Mouse (Mus musculus): ENCODE data around the gene Sap30l. TPM values are rescaled to one million over a fixed set of nuclear protein-coding genes. Genes with fewer than 3 reads are reported as not detected.
"Not testable (repeated sequence)": the region's sequence is repeated elsewhere in the genome, so short reads cannot be mapped to it uniquely, and the experiment has no call there.

The Sap30l gene
- polyA plus RNA-seq, 1 experiment from 2014 or later = 9.6 TPM

- 9% methylated on average over 2 of the region's 2 CpGs for WGBS
- no peaks in the 10 kb centered on the region for H3K36me3 ChIP-seq
- H3K4me2 ChIP-seq = no peak overlapping the region
- no peak for ATAC-seq (ENCODE audit: low FRiP score, low read depth)
- H3K4me3 ChIP-seq = no peak overlapping the region
- no peak overlapping the region for H3K27ac ChIP-seq (replicated peaks)
- H3K27me3 ChIP-seq = peaks cover 85% of the 10 kb centered on the region
- peaks cover 11% of the 10 kb centered on the region; the same call in 1 of the 2 replicates for H3K4me1 ChIP-seq (replicated peaks)
- H3K9ac ChIP-seq = no peak overlapping the region
- no peaks in the 10 kb centered on the region for H3K9me3 ChIP-seq
Observed at GRCm38 (mm10) chr11:57835331-57835730, 33.9 kb downstream of the Sap30l start.

DNA sequence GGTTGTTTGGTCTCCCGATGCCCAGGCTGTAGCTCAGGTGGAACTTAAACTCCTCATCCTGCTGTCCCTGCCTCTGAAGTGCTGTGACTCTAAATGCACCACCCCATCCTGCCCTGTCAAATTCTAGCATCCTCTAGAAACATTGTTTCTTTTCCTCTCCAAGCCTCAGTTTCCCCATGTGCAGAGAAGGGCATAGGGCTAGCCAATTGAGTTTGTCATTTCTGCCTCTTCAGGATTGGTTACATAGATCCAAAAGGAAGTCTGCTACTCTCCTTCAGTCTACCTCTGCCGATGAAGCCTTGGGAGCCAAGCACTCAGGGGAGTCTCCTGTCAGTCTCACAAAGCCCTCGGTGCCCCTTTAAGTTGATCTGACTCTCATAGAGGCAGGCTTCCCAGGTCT lies 34.5 kb downstream of the Sap30l start:
- Histone ChIP-seq H3K4me3 (no peak overlapping the region), H3K4me1 (replicated peaks) (peaks cover 13% of the 10 kb centered on the region; the same call in 1 of the 2 replicates), H3K4me2 (no peak overlapping the region), H3K9ac (no peak overlapping the region), H3K27ac (replicated peaks) (no peak overlapping the region), H3K27me3 (peaks cover 85% of the 10 kb centered on the region), H3K36me3 (no peaks in the 10 kb centered on the region), H3K9me3 (no peaks in the 10 kb centered on the region)
- 9% methylated on average over 3 of the region's 3 CpGs for WGBS
- no peak for ATAC-seq (ENCODE audit: low FRiP score, low read depth)

DNA sequence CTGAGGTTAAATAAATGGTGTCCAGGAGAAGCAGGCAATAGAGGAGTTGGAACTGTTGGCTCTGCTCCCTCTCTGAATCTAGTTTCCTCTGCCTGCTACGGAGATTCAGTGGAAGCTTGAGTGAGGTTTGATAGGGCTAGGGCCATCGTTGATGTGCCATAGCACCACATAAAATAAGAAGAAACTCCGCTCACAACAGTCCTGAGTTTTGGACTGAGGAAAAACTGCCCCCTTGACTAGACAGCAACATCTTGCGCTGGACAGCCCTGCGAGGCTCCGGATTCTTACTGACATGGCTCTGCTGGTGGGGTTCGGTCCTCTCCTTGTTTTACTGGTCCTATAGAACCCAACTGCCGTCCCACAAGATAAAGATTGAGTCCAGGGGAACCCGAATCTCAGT lies 35.0 kb downstream of the Sap30l start:
- no peak overlapping the region for H3K4me3 ChIP-seq
- no peak overlapping the region for H3K27ac ChIP-seq (replicated peaks)
- H3K4me1 ChIP-seq (replicated peaks) = peaks cover 13% of the 10 kb centered on the region; the same call in 1 of the 2 replicates
- H3K36me3 ChIP-seq = no peaks in the 10 kb centered on the region
- peaks cover 86% of the 10 kb centered on the region for H3K27me3 ChIP-seq
- H3K9me3 ChIP-seq = no peaks in the 10 kb centered on the region
- no peak for ATAC-seq (ENCODE audit: low FRiP score, low read depth)
- no peak overlapping the region for H3K4me2 ChIP-seq
- no peak overlapping the region for H3K9ac ChIP-seq
- 4% methylated on average over 9 of the region's 9 CpGs for WGBS

DNA sequence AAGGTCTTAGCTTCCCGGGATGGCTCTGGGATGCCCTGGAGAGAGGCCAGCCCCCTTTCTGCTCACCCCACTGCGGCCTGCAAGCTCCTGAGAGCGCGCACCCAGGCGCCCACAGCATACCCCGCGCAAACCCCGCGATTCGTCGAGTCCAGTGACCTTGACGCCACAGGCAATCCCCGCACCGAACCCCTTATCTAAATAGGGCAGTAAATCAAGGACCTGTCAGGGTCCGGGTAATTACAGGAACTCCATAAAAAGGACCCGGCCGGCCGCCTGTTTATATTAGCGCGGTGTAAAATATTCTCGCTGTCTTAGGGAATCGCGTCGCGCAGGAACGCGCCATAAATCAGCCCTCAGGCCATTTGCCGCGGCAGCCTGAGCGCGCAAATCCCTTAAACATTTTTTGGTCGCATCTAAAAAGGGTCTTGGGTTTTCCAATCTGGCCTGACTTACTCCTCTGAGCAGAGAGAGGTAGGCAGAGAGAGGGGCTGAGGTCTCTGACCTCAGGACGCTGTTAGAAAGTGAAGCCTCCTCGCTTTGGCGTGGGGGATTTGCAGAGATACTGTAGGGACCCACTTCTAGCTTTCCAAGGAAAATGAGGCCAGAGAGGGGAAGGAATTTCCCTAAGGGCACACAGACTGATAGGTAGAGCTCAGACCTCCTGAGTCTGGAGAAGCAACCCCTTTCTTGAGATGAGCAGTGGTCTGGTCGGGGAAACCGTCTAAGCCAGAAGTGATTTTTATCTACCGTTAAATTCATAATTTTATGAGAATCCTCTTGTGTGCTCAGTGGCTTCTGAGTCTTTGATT lies 35.6 kb downstream of the Sap30l start:
- Histone ChIP-seq H3K9ac (no peak overlapping the region), H3K27me3 (peaks cover 88% of the 10 kb centered on the region), H3K4me2 (peak overlapping the region; percentile 10; the same call in 1 of the 2 replicates), H3K9me3 (no peaks in the 10 kb centered on the region), H3K27ac (replicated peaks) (no peak overlapping the region), H3K4me3 (peak overlapping the region; percentile 6; the same call in 1 of the 2 replicates), H3K36me3 (no peaks in the 10 kb centered on the region), H3K4me1 (replicated peaks) (peaks cover 11% of the 10 kb centered on the region; the same call in 1 of the 2 replicates)
- WGBS = under 1% methylated on average over 38 of the region's 38 CpGs
- ATAC-seq (ENCODE audit: low FRiP score, low read depth) = no peak

GRCm38 (mm10) chr11:57837861-57838680 lies 36.6 kb downstream of the Sap30l start:
- ATAC-seq (ENCODE audit: low FRiP score, low read depth) = no peak
- no peak overlapping the region for H3K27ac ChIP-seq (replicated peaks)
- 6% methylated on average over 22 of the region's 22 CpGs for WGBS
- no peak overlapping the region for H3K4me2 ChIP-seq
- H3K27me3 ChIP-seq = peaks cover 89% of the 10 kb centered on the region
- no peaks in the 10 kb centered on the region for H3K9me3 ChIP-seq
- H3K36me3 ChIP-seq = no peaks in the 10 kb centered on the region
- H3K4me1 ChIP-seq (replicated peaks) = peaks cover 11% of the 10 kb centered on the region; the same call in 1 of the 2 replicates
- no peak overlapping the region for H3K9ac ChIP-seq
- H3K4me3 ChIP-seq = no peak overlapping the region

- Histone ChIP-seq H3K4me1 (replicated peaks) (peaks cover 11% of the 10 kb centered on the region; the same call in 1 of the 2 replicates), H3K27me3 (peaks cover 65% of the 10 kb centered on the region), H3K27ac (replicated peaks) (no peak overlapping the region), H3K36me3 (no peaks in the 10 kb centered on the region), H3K9ac (no peak overlapping the region), H3K4me3 (no peak overlapping the region), H3K9me3 (no peaks in the 10 kb centered on the region), H3K4me2 (peak overlapping the region; percentile 17; the same call in 1 of the 2 replicates)
- ATAC-seq (ENCODE audit: low FRiP score, low read depth) = no peak
- WGBS = 19% methylated on average over 10 of the region's 10 CpGs
Observed at GRCm38 (mm10) chr11:57840986-57841385, 39.5 kb downstream of the Sap30l start.

- ATAC-seq (ENCODE audit: low FRiP score, low read depth) = no peak
- H3K27ac ChIP-seq (replicated peaks) = no peak overlapping the region
- H3K4me1 ChIP-seq (replicated peaks) = peaks cover 11% of the 10 kb centered on the region; the same call in 1 of the 2 replicates
- H3K4me2 ChIP-seq = peak overlapping the region; percentile 17; the same call in 1 of the 2 replicates
- H3K9ac ChIP-seq = no peak overlapping the region
- peaks cover 61% of the 10 kb centered on the region for H3K27me3 ChIP-seq
- H3K36me3 ChIP-seq = no peaks in the 10 kb centered on the region
- no peaks in the 10 kb centered on the region for H3K9me3 ChIP-seq
- H3K4me3 ChIP-seq = no peak overlapping the region
- 25% methylated on average over 7 of the region's 7 CpGs for WGBS
Observed at GRCm38 (mm10) chr11:57841391-57841790, 40.0 kb downstream of the Sap30l start.

GRCm38 (mm10) chr11:57846421-57847363 lies 45.3 kb downstream of the Sap30l start:
- not testable (repeated sequence) for H3K27ac ChIP-seq (replicated peaks); ATAC-seq (ENCODE audit: low FRiP score, low read depth); H3K9ac ChIP-seq; H3K4me2 ChIP-seq; H3K9me3 ChIP-seq; H3K4me3 ChIP-seq; H3K4me1 ChIP-seq (replicated peaks); H3K36me3 ChIP-seq
- 86% methylated on average over 8 of the region's 9 CpGs for WGBS
- H3K27me3 ChIP-seq = peaks cover 25% of the 10 kb centered on the region

DNA sequence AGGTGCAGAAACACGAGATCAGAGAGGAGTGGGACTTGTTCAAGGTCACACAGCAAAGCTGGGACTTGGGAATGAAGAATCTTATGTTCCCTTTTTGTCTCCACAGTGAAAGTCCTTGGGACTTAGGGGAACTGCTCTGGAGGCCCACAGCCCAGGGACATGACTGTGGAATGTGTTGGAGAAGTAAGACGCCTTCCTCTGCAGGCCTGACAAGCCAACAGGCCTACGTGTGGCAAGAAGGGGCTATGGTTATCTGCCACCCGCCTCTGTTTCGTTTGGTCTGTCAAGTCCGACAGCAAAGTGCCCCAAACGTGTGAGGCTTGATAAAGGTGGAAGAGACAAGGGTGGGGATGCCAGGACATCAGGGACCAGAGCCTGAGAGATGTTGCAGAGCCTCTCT lies 46.0 kb downstream of the Sap30l start:
- ATAC-seq (ENCODE audit: low FRiP score, low read depth) = no peak
- WGBS = 72% methylated on average over 7 of the region's 7 CpGs

GRCm38 (mm10) chr11:57850298-57850697 lies 48.9 kb downstream of the Sap30l start:
- no peak for ATAC-seq (ENCODE audit: low FRiP score, low read depth)
- WGBS = 64% methylated on average over 7 of the region's 7 CpGs
- no peaks in the 10 kb centered on the region for H3K36me3 ChIP-seq

More for the DNA sequence above, 46.0 kb downstream of the Sap30l start:
- Histone ChIP-seq H3K9ac (no peak overlapping the region), H3K4me2 (no peak overlapping the region), H3K36me3 (no peaks in the 10 kb centered on the region), H3K4me1 (replicated peaks) (no peaks in the 10 kb centered on the region), H3K27me3 (peaks cover 19% of the 10 kb centered on the region), H3K27ac (replicated peaks) (no peak overlapping the region), H3K4me3 (no peak overlapping the region), H3K9me3 (no peaks in the 10 kb centered on the region)

GRCm38 (mm10) chr11:57850931-57851330 lies 49.5 kb downstream of the Sap30l start:
- WGBS = 53% methylated on average over 3 of the region's 3 CpGs
- H3K36me3 ChIP-seq = no peaks in the 10 kb centered on the region
- no peak overlapping the region for H3K27ac ChIP-seq (replicated peaks)
- H3K9me3 ChIP-seq = no peaks in the 10 kb centered on the region
- no peak overlapping the region for H3K4me3 ChIP-seq
- no peak overlapping the region for H3K9ac ChIP-seq
- no peak for ATAC-seq (ENCODE audit: low FRiP score, low read depth)
- no peaks in the 10 kb centered on the region for H3K4me1 ChIP-seq (replicated peaks)
- H3K27me3 ChIP-seq = peaks cover 9% of the 10 kb centered on the region; the same call in 1 of the 2 replicates
- H3K4me2 ChIP-seq = no peak overlapping the region

More at GRCm38 (mm10) chr11:57850298-57850697, 48.9 kb downstream of the Sap30l start:
- Histone ChIP-seq H3K27me3 (peaks cover 9% of the 10 kb centered on the region; the same call in 1 of the 2 replicates), H3K9me3 (no peaks in the 10 kb centered on the region), H3K4me1 (replicated peaks) (no peaks in the 10 kb centered on the region), H3K4me2 (no peak overlapping the region), H3K4me3 (no peak overlapping the region), H3K27ac (replicated peaks) (no peak overlapping the region), H3K9ac (no peak overlapping the region)

Measured in hindbrain, embryonic 15.5 days (tissue).